Mouse (Mus musculus): ENCODE results near the gene B3gnt9.
"Not testable (repeated sequence)": the region's sequence is repeated elsewhere in the genome, so short reads cannot be mapped to it uniquely, and the experiment has no call there.

B3gnt9 gene

DNA sequence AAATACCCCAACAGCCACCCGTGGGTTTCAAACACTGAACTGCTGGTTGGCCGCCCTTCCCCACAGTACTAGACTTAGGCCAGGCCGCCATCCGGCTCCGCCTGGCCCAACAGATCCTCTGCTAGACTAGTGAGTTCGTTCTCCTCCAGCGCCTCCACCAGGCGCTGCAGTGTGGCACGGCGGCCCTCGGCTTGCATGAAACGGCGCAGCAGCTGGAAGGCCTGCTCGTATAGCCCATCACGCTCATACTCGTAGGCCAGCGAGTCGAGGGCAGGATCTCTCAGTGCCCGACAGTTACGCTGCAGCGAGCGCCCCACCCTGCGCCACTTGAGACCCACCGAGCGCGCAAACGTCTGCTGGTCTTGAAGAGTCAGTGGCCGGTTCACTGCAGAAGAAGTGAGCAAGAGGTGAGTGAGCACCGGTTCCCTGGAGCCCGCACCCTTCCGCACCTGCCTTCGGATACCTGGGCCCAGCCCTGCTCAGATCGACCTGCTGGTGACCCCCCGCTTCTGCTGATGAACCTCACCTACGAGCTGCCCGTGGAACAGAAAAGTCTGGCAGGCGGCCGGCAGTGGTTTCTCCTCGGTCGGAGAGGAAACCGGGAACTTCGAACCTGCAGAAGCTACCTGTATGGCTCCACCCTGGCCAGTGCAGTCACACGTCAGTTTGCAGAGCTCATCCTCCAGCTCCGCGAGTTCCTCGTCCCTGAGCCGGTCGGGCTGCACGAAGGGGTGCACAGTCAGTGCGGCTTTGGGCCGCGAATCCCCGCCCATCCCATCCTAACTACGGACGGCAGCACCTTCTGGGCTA lies 4.2 kb upstream of the B3gnt9 start:
- DNase-seq (ENCODE audit: low spot score in 2 of 2) = no peak

DNA sequence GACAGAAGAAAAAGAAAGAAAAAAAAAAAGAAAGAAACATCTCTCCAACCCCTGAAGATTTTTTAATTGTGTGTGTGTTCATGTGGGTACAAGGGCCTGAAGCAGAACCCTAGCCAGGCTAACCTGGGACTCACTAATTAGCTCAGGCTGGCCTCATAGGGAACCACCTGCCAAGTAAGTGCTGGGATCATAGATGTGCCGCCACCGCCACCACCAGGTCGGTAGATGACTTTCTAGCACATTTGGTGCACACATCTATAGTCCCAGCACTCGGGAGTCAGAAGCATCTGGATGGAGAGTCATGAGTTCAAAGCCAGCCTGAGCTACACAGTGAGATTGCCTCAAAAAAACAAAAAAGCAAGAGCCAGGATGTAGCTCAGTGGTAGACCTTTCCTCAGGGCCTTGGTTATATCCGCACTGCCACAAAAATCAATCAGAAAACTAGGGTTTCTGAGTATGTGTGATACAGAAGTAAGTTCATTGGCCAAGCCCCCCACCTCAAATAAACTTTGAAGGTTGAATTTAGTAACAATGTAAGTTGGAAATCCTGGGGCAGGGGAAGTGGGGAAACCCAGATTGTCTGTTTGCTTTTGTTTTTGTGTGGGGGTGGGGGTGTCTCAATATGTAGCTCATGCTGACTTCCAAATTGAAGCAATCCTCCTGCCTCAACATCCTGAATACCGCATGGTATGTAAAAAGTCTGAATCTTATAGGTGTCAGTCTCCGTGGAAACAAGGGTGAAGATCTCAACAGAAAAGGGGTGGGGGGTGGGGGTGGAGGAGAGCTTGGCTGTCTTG lies 2.6 kb upstream of the B3gnt9 start:
- DNase-seq (ENCODE audit: low spot score in 2 of 2) = no peak

- peak; percentile 83 to 87 for DNase-seq (ENCODE audit: low spot score in 2 of 2)
Measured at GRCm38 (mm10) chr8:105254152-105254965, 594 bp downstream of the B3gnt9 start.

DNA sequence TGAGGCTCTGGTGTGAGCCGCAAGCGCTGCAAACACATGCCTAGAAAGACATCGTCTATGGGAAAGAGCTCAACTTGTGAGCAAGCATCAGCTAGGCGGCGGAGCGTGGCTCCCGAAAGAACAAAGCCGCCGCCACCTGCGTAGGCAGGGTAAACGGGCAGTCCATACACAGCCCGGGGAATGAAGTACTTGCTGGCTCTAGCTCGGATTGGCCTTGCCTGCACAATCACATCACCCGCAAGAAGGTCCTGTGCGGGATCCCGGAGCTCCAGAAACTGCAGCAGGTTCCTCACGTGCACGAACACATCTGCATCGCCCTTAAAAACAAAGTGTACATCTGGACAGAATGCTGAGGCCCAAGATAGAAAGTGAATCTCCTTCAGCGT lies 1.2 kb downstream of the B3gnt9 start:
- DNase-seq (ENCODE audit: low spot score in 2 of 2) = no peak

DNA sequence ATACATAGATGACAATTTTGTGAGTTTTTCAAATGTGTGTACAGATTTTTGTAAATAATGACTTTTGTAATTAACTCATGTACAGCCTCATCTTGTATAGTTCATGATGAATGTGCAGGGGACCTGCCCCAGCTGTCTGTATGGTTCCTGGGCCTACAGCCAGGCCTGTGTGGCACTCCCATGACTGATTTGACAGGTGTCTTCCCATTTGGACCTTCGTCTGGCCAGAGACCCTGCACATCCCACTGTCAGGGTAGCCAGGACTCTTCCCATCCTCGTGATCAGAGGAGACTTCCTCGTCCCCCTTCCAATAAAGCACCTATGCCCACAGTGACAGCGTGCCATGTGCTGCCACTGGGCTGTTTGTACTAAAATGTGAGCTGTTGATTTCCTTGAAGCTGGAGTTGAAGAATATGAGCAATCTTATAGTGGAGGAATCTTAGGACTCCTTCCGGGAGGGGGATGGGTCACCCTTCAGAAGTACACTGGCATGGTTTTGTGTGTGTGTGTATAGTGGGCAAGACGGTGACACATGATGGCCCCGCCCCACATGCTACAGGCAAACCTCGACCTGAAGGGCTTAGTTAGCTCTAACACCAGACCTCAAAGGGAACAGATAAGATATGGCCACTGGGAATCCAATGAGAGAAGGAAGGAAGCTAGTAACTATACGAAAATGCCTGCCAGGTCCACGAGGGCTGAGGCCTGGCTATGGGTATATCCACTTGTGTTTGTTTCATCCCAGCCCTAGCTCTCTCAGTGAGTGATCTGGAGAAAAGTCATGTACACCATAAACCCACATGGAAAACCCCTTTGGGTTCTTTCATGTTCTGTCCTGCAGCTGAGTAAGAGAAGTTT lies 2.0 kb downstream of the B3gnt9 start:
- DNase-seq (ENCODE audit: low spot score in 2 of 2) = no peak

DNA sequence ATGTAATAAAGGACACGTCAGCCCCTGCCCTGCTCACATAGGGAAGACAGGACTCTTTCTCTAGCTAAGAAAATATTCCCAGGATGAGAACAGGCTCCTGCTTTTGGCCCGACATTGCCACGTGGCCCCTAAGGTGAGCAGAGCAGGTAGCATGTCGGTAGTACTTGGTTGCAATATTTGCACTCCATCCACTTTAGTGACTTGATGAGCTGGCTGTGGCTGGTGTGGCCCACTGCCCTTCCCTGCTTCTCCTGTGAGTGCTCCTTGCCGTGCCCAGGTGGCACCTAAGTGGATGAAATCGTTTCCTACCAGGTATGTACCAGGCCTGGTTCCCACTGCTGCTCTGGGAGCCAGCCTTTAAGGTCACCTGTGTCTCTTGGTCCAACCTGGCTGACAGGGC lies 3.0 kb downstream of the B3gnt9 start:
- DNase-seq (ENCODE audit: low spot score in 2 of 2) = no peak

DNA sequence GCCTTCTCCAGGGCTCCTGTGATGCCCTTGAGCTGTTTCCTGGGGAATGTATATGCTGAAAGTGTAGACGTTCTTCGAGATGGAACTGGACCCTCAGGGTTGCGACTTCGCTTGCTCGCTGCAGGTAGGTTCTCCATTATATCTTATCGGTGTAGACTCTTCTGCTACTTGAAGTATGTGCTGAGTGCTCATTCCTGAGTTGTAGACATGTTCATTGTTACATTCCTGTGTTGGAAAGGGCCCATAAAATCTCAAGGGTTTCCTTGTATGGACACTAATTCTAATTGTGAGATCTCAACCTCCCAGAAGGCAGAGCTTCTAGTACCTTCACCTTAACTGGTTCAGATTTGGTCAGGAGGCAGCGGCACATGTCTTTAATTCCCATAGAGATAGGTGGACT lies 13.9 kb downstream of the B3gnt9 start:
- no peak for DNase-seq (ENCODE audit: low spot score in 2 of 2)

GRCm38 (mm10) chr8:105237442-105238142 lies 17.4 kb downstream of the B3gnt9 start:
- DNase-seq (ENCODE audit: low spot score in 2 of 2) = no peak

GRCm38 (mm10) chr8:105235206-105235605 lies 19.7 kb downstream of the B3gnt9 start:
- DNase-seq (ENCODE audit: low spot score in 2 of 2) = no peak

DNA sequence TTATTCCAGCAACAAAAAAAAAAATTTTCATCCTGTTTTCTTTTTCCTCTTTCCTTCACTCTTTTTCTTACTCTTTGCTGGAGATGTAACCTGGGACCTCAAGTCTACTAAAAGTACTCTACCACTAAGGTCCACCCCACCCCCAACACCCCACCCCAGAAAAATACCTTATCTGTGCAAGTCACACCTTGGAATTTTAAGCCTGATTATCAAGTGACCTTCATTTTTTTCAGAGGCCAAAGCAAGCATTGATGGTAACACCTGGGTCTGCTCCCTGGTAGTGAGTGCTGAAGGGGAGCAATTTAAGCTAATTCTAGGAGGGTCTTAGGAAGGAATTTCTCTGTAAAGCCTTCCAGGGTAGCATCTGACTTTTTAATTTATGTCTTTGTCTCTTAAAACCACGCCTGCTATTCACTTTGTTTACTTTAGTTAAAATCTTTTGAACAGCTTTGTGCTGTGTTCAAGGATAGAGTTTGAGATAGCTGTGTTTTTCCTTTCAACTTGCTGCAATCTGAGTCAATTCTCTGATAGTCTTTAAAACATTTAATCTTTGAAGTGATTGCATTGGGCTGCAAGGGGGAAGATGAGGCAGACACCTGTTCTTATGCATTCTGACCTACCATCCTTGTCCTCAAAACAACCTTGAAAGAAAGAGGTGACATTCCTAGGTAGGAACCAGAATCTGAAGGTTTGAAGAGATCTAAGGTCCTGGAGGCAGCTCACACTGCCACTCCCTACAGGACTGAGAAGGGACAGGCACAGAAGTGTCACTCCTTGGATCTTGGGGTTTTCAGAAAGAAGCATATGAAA lies 21.6 kb downstream of the B3gnt9 start:
- no peak for DNase-seq (ENCODE audit: low spot score in 2 of 2)

GRCm38 (mm10) chr8:105232321-105232693 lies 22.6 kb downstream of the B3gnt9 start:
- DNase-seq (ENCODE audit: low spot score in 2 of 2) = not testable (repeated sequence)

DNA sequence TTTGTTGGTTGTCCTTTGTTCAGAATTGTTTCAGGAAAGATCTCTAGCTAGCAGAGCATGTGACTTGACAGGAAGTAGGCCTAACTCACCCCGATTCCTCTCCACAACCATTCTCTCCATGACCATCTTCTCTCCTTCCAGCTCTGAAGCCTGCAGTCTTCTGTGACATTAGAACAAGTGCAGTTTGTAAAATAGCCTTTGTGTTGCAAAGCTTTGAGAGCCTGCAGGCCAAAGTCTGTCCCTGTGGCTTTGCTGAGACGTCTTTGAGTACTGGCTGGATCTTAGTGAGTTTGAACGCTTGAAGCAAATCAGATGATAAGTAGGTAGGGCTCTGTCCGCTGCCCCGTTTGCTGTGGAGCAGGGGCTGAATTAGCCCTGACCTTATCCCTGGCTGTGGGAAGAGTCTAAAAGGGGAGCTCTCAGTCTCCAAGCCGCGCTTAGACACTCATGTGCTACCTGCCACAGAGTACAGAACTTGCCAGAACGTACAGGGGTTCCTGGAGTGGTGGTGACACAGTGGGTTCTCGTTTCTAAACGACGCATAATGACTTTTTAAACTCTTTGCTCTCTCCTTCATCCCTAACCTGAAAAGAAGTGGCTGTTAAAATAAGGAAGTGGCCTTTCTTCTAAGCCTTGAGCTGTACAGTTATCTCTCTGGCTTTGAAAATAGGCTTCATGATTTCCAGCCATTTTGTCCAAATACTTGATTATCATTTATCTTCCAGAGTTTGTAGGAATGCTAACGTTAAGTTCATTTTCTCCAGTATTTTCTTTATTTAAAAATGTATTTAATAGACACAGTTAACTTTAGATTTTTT lies 23.2 kb downstream of the B3gnt9 start:
- no peak for DNase-seq (ENCODE audit: low spot score in 2 of 2)

DNA sequence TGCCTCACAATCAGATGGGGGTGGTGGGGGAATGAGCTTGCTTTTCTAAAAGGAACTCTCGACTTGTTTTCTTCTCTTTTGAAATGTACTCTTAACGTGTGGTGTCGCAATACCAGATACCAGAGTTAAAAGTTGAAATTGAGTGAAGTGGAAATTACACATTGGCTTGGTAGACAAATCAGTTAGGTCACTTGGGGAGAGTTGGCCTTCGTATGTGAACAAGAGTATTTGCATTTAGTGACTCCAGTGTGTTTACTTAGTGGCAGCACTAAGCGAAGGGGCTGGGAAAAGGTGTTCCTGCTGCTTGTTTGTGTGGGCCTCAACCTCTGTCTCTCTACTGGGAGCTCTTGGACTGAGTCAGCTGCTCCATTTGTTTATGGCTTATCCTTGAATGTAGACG lies 29.0 kb downstream of the B3gnt9 start:
- DNase-seq (ENCODE audit: low spot score in 2 of 2) = no peak

DNA sequence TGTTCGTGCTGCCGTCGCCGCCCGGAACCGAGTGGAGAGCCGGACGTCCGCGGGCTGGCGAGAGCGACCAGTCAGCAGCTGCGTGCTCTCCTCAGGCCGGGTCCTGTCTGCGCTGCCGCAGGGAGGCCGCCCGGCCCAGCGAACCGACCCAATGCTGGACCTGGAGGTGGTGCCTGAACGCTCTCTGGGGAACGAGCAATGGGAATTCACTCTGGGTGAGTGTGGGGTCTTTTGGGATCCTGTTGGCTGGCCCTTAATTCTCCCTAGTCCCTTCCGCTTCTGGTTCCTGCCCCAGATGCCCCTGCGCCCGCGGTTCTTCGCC lies 29.7 kb downstream of the B3gnt9 start:
- no peak for DNase-seq (ENCODE audit: low spot score in 2 of 2)

DNA sequence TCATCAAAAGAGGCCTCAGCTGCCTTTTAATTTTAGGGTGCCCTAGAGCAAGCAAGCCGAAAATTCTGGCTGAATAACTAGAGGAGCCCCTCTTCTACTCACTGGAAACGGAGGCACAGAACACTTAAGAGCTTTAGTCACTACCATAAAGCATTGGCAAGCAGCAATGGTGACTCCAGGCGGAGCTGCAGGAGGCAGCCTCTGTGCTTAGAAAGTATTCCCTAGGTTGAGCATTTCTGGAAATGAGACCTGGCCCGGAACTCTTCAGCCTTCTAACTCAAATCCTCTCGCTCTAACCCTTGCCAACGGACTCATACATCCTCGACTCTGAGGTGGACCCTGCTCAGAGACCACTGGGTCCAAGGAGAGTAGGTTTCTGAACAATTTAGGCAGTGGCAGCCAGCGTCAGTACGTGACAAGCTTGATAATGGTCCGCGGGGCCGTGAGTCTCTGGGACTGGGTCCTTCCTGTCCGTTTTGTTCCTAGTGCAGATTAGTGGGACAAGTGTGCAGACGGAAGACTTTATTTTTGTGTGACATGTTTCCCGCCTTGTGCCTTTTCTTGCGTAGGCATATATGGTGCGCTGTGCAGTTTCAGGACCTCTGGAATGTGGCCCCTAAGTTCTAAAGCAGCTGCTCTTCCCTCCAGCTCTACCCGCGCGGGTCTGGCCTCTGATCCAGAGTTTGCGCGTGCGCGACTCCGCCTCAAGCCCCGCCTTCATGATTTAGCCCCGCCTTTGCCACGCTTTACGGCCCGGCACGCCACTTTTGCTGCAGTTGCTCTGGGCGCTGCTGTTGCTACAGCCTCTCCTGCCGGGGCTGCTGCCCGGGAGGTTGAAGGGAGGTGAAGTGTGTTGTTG lies 30.3 kb downstream of the B3gnt9 start, which contains the start of gene D230025D16Rik:
Gene D230025D16Rik, plus strand, starts transcription at position 733 of the 859 bp plus-strand sequence.
- peak; percentile 92 to 99 for DNase-seq (ENCODE audit: low spot score in 2 of 2)

GRCm38 (mm10) chr8:105223850-105224249 lies 31.1 kb downstream of the B3gnt9 start:
- DNase-seq (ENCODE audit: low spot score in 2 of 2) = no peak

DNA sequence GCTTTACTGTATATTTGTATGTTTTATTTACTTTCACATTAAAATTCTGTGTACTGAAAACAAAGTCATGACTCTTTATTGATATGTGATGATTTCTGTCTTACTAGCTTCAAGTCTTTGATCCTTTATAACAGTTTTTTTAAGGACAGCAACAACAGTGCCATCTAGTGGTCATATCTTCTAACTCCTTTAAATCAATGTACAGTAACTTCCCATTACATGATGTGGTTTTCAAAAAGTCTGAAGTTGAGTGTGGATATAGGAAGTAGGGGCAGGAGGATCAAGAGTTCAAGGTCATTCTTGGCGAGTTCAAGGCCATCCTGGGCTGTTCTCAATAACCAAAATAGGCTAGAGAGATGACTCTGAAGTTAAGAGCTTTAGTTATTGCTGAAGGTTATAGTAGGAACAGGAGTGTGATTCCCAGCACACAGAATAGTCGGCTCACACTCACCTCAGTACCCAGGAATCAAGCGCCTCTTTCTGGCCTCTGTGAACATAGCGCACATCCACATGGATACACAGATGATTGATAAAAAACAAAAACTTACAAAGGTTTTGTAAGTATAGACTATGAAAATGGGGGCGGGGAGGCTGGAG lies 36.9 kb downstream of the B3gnt9 start:
- DNase-seq (ENCODE audit: low spot score in 2 of 2) = no peak

- DNase-seq (ENCODE audit: low spot score in 2 of 2) = no peak
Measured at GRCm38 (mm10) chr8:105214104-105214503, 40.8 kb downstream of the B3gnt9 start.

All from urinary bladder, adult 18-20 months (tissue).